Mouse (Mus musculus): Measurements from ENCODE around the gene Gpr146.
"Not testable (repeated sequence)": the region's sequence is repeated elsewhere in the genome, so short reads cannot be mapped to it uniquely, and the experiment has no call there.

Gpr146 gene

GRCm38 (mm10) chr5:139383234-139383633 lies 5.7 kb downstream of the Gpr146 start:
- no peak for DNase-seq

GRCm38 (mm10) chr5:139384531-139384930 lies 7.0 kb downstream of the Gpr146 start:
- no peak for DNase-seq

GRCm38 (mm10) chr5:139386047-139386446 lies 8.6 kb downstream of the Gpr146 start:
- no peak for DNase-seq

GRCm38 (mm10) chr5:139387329-139388194 lies 10.1 kb downstream of the Gpr146 start:
- peak; percentile 52 for DNase-seq

GRCm38 (mm10) chr5:139388195-139388570 lies 10.7 kb downstream of the Gpr146 start:
- no peak for DNase-seq

- DNase-seq = no peak
Observed at GRCm38 (mm10) chr5:139388694-139389675, 11.5 kb downstream of the Gpr146 start.

- DNase-seq = peak; percentile 43
Observed at GRCm38 (mm10) chr5:139389676-139390061, 12.2 kb downstream of the Gpr146 start.

- DNase-seq = not testable (repeated sequence)
Observed at GRCm38 (mm10) chr5:139390324-139391119, 13.0 kb downstream of the Gpr146 start.

- DNase-seq = no peak
Observed at GRCm38 (mm10) chr5:139391309-139391990, 14.0 kb downstream of the Gpr146 start.

- no peak for DNase-seq
Observed at GRCm38 (mm10) chr5:139392219-139393196, 15.0 kb downstream of the Gpr146 start.

GRCm38 (mm10) chr5:139393197-139393588 lies 15.7 kb downstream of the Gpr146 start:
- no peak for DNase-seq

GRCm38 (mm10) chr5:139394399-139394798 lies 16.9 kb downstream of the Gpr146 start:
- no peak for DNase-seq

- DNase-seq = no peak
Observed at GRCm38 (mm10) chr5:139395528-139395927, 18.0 kb downstream of the Gpr146 start.

GRCm38 (mm10) chr5:139397359-139397916 lies 19.9 kb downstream of the Gpr146 start:
- no peak for DNase-seq

GRCm38 (mm10) chr5:139397959-139398753 lies 20.7 kb downstream of the Gpr146 start:
- peak; percentile 92 for DNase-seq

- DNase-seq = no peak
Observed at GRCm38 (mm10) chr5:139398786-139399185, 21.3 kb downstream of the Gpr146 start.

- DNase-seq = no peak
Observed at GRCm38 (mm10) chr5:139399991-139400390, 22.5 kb downstream of the Gpr146 start.

- no peak for DNase-seq
Observed at GRCm38 (mm10) chr5:139402106-139402505, 24.6 kb downstream of the Gpr146 start.

- no peak for DNase-seq
Observed at GRCm38 (mm10) chr5:139403692-139404260, 26.3 kb downstream of the Gpr146 start.
